In genomic region chr11:101981850-101982249, GRCm38 (mm10) we compare ENCODE assay signal across 13 mouse cellular contexts. TPM values are rescaled to one million over a fixed set of nuclear protein-coding genes. Genes with fewer than 3 reads are reported as not detected.
DNase-seq lines count a peak whose midpoint lies in the region; TF ChIP-seq lines count a peak whose summit lies in the region.
"Had no signal": no experiment of that assay in that cellular context is flagged by ENCODE, and none has a peak within 500 bp of the region (broad histone marks: within the 10 kb centered on the region; RNA-seq: fewer than 3 reads in every experiment).

No protein-coding gene starts in this region.

- H3K27ac ChIP-seq in liver, adult 2 months (replicated peaks; ENCODE audit: insufficient read depth, low read depth, low read length), result peak overlapping the region; percentile 22; the same call in 1 of the 2 replicates
- H3K27ac ChIP-seq: midbrain, embryonic 15.5 days had no signal

- no peak for TF ChIP-seq POLR2A in liver, adult 2 months (IDR thresholded peaks at IDR 0.05; ENCODE audit: extremely low read depth, insufficient read depth, low read length)

- 82% methylated on average over 12 of the region's 12 CpGs for WGBS in liver, adult 2 months

- no peak overlapping the region for H3K9ac ChIP-seq in liver, adult 2 months (ENCODE audit: low read depth, low read length)
- H3K9ac ChIP-seq: midbrain, embryonic 15.5 days had no signal

- H3K27me3 ChIP-seq in liver, adult 2 months (ENCODE audit: control insufficient read depth, insufficient read depth, low read length), result no peaks in the 10 kb centered on the region

- no peak overlapping the region for H3K4me3 ChIP-seq in liver, adult 2 months (ENCODE audit: insufficient read depth, low read depth, low read length)
- H3K4me3 ChIP-seq: midbrain, embryonic 15.5 days had no signal

- peak; percentile 49 to 62 for DNase-seq in adrenal gland, adult (ENCODE audit: inconsistent age in 2 of 2, low spot score in 1 of 2)
- DNase-seq in adrenal gland, postnatal 4 days (ENCODE audit: low spot score in 2 of 2), result no peak
- peak; percentile 37 for DNase-seq in right cerebral cortex, postnatal 25 days
- DNase-seq in right cerebral cortex, postnatal 4 days, result no peak
- DNase-seq in liver, adult 2 months (ENCODE audit: extremely low read depth, low read depth, low spot score), result no peak
- peak; percentile 84 for DNase-seq in skeletal muscle tissue, adult 2 months (ENCODE audit: low read depth, low spot score)
- no peak for DNase-seq in layer of hippocampus, postnatal 36 days
- DNase-seq in embryo, embryonic 10 days (ENCODE audit: low spot score), result no peak

- peaks cover 24% of the 10 kb centered on the region for H3K36me3 ChIP-seq in liver, adult 2 months (ENCODE audit: control insufficient read depth, insufficient read depth, low read length)
- H3K36me3 ChIP-seq: midbrain, embryonic 15.5 days had no signal

- TF ChIP-seq CTCF in liver, adult 2 months (IDR thresholded peaks at IDR 0.05; ENCODE audit: low read depth, low read length), result no peak

- H3K79me2 ChIP-seq in liver, adult 2 months (ENCODE audit: control insufficient read depth, insufficient read depth, low read length), result peaks cover 4% of the 10 kb centered on the region; the same call in 1 of the 2 replicates

- peaks cover 8% of the 10 kb centered on the region; the same call in 1 of the 2 replicates for H3K4me1 ChIP-seq in liver, adult 2 months (ENCODE audit: control insufficient read depth, insufficient read depth, low read length)

RNA-seq across cellular contexts. Expression of gene Cfap97d1, which starts 2.2 kb away (rescaled TPM):
- not detected for total RNA-seq in adrenal gland, postnatal 4 days (2021)
- not detected in 2 replicates for total RNA-seq in liver, adult 2 months (2014; rRNA removed)
- polyA plus RNA-seq in liver, adult 2 months (2012; rRNA removed), result not detected in 2 replicates
- total RNA-seq in layer of hippocampus, postnatal 36 days (2021), result not detected
- total RNA-seq: gastrocnemius, postnatal 36 days; left cerebral cortex, postnatal 25 days had no signal
- polyA plus RNA-seq: embryonic facial prominence, embryonic 11.5 days; midbrain, embryonic 15.5 days; small intestine, adult 2 months had no signal

RNA-seq across cellular contexts. Expression of gene Dusp3, which starts 5.0 kb away (rescaled TPM):
- 10 to 100 TPM; 62.2 to 71.6 TPM for total RNA-seq in adrenal gland, postnatal 4 days (2021)
- total RNA-seq in liver, adult 2 months (2014; rRNA removed), result 15.8 and 21.7 TPM in 2 replicates
- 38.7 and 40.0 TPM in 2 replicates for polyA plus RNA-seq in liver, adult 2 months (2012; rRNA removed)
- total RNA-seq in layer of hippocampus, postnatal 36 days (2021), result 100 to 1,000 TPM; 138 to 158 TPM

RNA-seq across cellular contexts. Expression of gene Sost, which starts 15.0 kb away (rescaled TPM):
- under 1 TPM; 0.20 to 0.25 TPM for total RNA-seq in adrenal gland, postnatal 4 days (2021)
- total RNA-seq in liver, adult 2 months (2014; rRNA removed), result not detected in 2 replicates
- 0.04 and 0.10 TPM in 2 replicates for polyA plus RNA-seq in liver, adult 2 months (2012; rRNA removed)
- not detected for total RNA-seq in layer of hippocampus, postnatal 36 days (2021)
- total RNA-seq: gastrocnemius, postnatal 36 days; left cerebral cortex, postnatal 25 days had no signal
- polyA plus RNA-seq: embryonic facial prominence, embryonic 11.5 days; midbrain, embryonic 15.5 days; small intestine, adult 2 months had no signal

RNA-seq across cellular contexts. Expression of gene Mpp3, which starts 46.4 kb away (rescaled TPM):
- 10 to 100 TPM; 19.2 to 24.4 TPM for total RNA-seq in adrenal gland, postnatal 4 days (2021)
- total RNA-seq in liver, adult 2 months (2014; rRNA removed), result 0.07 and 0.28 TPM in 2 replicates
- 0.06 and 0.19 TPM in 2 replicates for polyA plus RNA-seq in liver, adult 2 months (2012; rRNA removed)
- total RNA-seq in layer of hippocampus, postnatal 36 days (2021), result 10 to 100 TPM; 88.5 to 90.2 TPM

RNA-seq across cellular contexts. Expression of gene Cd300lg, which starts 59.5 kb away (rescaled TPM):
- 10 to 100 TPM; 10.7 to 15.6 TPM for total RNA-seq in adrenal gland, postnatal 4 days (2021)
- total RNA-seq in liver, adult 2 months (2014; rRNA removed), result 8.4 and 11.1 TPM in 2 replicates
- 12.2 and 13.3 TPM in 2 replicates for polyA plus RNA-seq in liver, adult 2 months (2012; rRNA removed)
- not detected for total RNA-seq in layer of hippocampus, postnatal 36 days (2021)
- total RNA-seq: left cerebral cortex, postnatal 25 days had no signal

Comparison
In these comparisons a context has a peak if more than half of its experiments do, and no peak if none do; other contexts are left out.
1. DNase-seq: peak in adrenal gland, adult (2 of 2), right cerebral cortex, postnatal 25 days (single experiment) and skeletal muscle tissue, adult 2 months (single experiment); none in adrenal gland, postnatal 4 days (0 of 2), right cerebral cortex, postnatal 4 days (single experiment), liver, adult 2 months (single experiment), layer of hippocampus, postnatal 36 days (0 of 2) and embryo, embryonic 10 days (single experiment).